Mouse (Mus musculus) activated CD4-positive, CD25-positive, alpha-beta regulatory T cell, adult 9 weeks (primary cell): ENCODE data around the gene Sirt4. TPM values are rescaled to one million over a fixed set of nuclear protein-coding genes. Genes with fewer than 3 reads are reported as not detected.

Experiments used
- polyA plus RNA-seq: library from polyadenylated mRNA; unstranded; fragments of 100-300 nt; shearing (Covaris generic); gene quantifications from one replicate; pipeline ENCODE4 v1.2.1, GENCODE M21; 2017

Gene Sirt4
- 21.8 TPM for polyA plus RNA-seq

GRCm38 (mm10) chr5:115483947-115484920 lies at the start of gene Sirt4:
TSS of gene Sirt4 (minus strand) at chr5:115484725.

DNA sequence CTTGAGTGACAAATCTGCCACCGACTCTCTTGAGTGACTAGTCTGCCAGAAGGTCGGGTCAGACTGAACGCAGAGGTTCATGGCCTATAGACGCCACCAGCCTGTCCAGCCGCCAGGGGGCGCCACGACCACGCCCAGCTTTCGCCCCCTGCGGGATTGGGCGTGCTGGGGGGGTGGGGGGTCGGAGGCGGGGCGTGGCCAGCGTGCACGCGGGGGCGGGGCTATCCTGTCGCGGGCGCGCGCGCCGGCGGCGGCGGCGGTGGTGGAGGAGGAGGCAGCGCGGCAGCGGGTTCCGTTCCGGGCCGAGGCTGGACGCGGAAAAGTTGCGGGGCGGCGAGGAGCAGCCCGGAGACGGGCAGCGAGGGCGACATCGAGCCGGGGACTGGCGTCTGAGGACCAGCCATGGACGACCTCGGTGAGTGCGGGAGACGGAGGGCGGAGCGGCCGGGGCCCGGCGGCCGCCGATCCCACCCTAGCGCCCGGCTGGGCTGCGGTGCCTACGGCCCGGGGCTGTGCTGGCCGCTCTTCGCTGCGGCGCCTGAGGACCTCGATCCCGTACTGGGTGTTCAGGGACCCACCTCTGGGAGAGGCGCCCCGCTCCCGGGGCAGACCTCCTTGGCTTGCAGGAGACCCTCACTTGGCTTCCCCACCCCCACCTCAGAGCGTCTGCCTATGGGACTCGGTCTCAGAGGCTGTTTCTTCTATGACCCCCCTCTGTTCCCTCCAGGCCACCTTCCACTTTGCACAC lies 22.1 kb upstream of the Sirt4 start, which contains the start of gene Pxn:
TSS of gene Pxn (plus strand) at position 223 of the 748 bp plus-strand sequence.

DNA sequence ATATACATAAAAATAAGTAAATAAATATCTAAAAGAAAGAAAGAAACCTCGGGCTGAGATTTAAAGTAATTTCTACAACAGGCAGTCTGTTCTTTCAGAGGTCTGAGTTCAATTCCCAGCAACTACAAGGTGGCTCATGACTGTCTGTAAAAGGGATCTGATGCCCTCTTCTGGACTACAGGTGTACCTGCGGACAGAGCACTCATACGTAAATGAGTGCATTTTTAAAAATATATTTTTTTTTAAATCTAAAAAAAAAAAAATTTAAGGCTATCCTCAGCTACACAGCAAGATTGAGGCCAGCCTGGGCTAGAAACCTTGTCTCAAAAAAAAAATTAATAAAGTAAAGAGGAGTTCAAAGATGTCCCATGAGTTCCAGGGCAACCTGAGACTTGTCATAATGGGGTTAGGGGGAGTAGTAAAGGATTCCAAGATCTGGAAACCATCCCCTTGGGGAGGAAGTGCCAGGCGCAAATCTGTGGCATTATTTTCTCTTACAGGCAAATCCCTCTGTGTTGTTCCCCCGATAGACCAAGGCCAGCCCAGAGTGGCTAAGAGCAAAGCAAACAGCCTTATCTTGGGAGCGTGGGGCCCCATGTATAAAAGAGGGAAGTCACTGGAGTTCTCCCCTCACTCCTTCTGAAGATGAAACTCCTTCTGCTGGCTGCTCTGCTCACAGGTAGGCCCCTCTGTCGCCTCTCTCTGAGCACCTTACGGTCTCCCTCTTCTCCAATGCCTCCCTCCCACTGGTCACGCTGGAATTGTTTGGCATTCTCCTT lies 18.7 kb downstream of the Sirt4 start, which contains the start of gene Pla2g1b:
TSS of gene Pla2g1b (plus strand) at position 621 of the 779 bp plus-strand sequence.

DNA sequence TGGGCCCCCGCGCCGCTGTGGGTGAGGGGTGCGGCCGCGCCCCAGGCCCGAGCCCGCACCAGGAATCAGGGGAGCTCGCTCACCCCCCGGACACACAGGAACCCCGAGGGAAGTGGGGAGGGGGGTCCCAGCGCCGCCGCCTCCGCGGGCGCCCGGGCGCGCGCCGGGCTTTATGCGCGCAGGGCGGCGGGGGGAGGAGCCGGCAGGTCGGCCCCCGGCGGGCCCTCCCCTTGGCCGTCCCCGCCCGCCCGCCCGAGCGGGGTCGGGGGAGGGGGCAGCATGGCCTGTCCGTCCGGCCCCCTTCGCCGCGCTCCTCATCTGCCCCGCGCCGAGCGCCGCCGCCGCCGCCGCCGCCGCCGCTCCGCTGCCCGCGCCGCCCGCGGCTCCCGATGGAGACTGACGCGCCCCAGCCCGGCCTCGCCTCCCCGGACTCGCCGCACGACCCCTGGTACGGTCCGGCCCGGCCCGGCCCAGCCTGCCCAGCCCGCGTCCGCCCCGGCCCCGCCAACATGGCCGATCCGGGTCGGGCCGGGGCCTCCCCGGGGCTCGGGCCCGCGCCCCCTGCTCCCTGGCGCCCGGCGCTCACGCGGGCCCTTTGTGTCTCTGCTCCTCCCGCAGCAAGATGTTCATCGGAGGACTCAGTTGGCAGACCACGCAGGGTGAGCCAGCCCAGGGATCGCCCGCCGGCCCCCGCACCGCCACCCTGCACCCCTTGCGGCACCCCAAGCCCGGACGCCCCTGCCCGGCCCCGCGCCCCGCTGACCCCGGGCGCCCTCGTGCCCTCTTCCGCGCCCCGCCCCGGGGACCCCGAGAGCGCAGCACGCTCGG lies 55.0 kb downstream of the Sirt4 start, which contains the start of gene Msi1:
TSS of gene Msi1 (plus strand) at position 241 of the 828 bp plus-strand sequence.

Other genes starting within 250 kb of the Sirt4 start
- 114 TPM for gene Pop5, start 248.9 kb downstream of the Sirt4 start, polyA plus RNA-seq
- 24.5 TPM for gene Rnf10, start 211.8 kb downstream of the Sirt4 start, polyA plus RNA-seq
- 43.9 TPM for gene Coq5, start 205.1 kb downstream of the Sirt4 start, polyA plus RNA-seq
- gene Dynll1, start 183.7 kb downstream of the Sirt4 start, polyA plus RNA-seq: 707 TPM
- gene Srsf9, start 157.5 kb downstream of the Sirt4 start, polyA plus RNA-seq: 13.3 TPM
- gene Gatc, start 143.5 kb downstream of the Sirt4 start, polyA plus RNA-seq: 19.3 TPM
- gene Triap1, start 143.5 kb downstream of the Sirt4 start, polyA plus RNA-seq: 58.1 TPM
- 558 TPM for gene Cox6a1, start 135.7 kb downstream of the Sirt4 start, polyA plus RNA-seq
- gene Msi1, start 55.1 kb downstream of the Sirt4 start, polyA plus RNA-seq: not detected
- gene Pla2g1b, start 18.5 kb downstream of the Sirt4 start, polyA plus RNA-seq: not detected
- 61.9 TPM for gene Pxn, start 22.0 kb upstream of the Sirt4 start, polyA plus RNA-seq
- 2,224 TPM for gene Rplp0, start 74.7 kb upstream of the Sirt4 start, polyA plus RNA-seq
- gene Gcn1l1, start 80.5 kb upstream of the Sirt4 start, polyA plus RNA-seq: 56.7 TPM
- gene Rab35, start 147.2 kb upstream of the Sirt4 start, polyA plus RNA-seq: 5.3 TPM
- 13.7 TPM for gene Bicdl1, start 246.9 kb upstream of the Sirt4 start, polyA plus RNA-seq